Mouse (Mus musculus) brain, embryonic 14.5 days (tissue): ENCODE results near the gene Lcmt1.

Source experiments
- CTCF ChIP-seq: fragments of 200-500 bp; IDR thresholded peaks from 2 replicates; pipeline ENCODE4 v1.5.1; 2012; ENCODE audit warnings: inconsistent platforms, mild to moderate bottlenecking, moderate library complexity, borderline replicate concordance; ENCODE audit not compliant: insufficient read depth, insufficient read length; ENCODE audit errors: extremely low read depth
- POLR2A ChIP-seq: fragments of 200-500 bp; IDR thresholded peaks from 2 replicates; pipeline ENCODE4 v1.6.1; 2012; ENCODE audit warnings: mild to moderate bottlenecking, inconsistent platforms, borderline replicate concordance; ENCODE audit not compliant: poor library complexity, insufficient read depth, insufficient read length, severe bottlenecking; ENCODE audit errors: extremely low read depth

DNA sequence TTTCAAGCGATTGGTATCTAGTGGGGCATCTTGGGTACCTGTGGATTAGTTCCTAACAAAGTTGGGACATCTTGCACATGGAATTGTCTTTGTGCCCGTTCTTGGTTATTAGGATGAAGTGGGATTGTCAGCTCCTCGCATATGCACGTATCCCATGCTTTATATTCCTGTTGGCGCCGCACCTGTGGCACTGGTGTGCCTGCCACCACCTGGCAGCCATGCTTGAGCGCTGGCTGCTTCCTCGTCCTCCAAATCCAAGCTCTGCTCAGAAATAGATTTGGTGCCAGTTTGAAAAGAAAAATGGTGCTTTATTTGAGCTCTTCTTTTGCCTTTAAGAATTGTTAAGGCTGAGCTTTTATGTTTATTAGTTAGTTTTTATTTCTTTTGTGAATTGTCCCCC lies 28.3 kb downstream of the Lcmt1 start:
- no peak for TF ChIP-seq POLR2A
- TF ChIP-seq CTCF = no peak
